Mouse (Mus musculus) limb, embryonic 10.5 days (tissue): ENCODE results near the gene Chaf1a. TPM values are rescaled to one million over a fixed set of nuclear protein-coding genes. Genes with fewer than 3 reads are reported as not detected.

Experiments
- DNase-seq: peaks from one replicate; pipeline ENCODE4 v3.0.0-alpha.2; 2017; ENCODE audit warnings: low spot score
- H3K27ac ChIP-seq: fragments of 300-500 bp; sonication (generic); 2 replicates; pipeline ENCODE4 v1.5.1; 2016; ENCODE audit warnings: mild to moderate bottlenecking
- H3K27me3 ChIP-seq: fragments of 300-500 bp; sonication (generic); 2 replicates; pipeline ENCODE4 v1.6.1; 2016; ENCODE audit warnings: low read depth, mild to moderate bottlenecking; ENCODE audit not compliant: poor library complexity, severe bottlenecking
- H3K36me3 ChIP-seq: fragments of 300-500 bp; sonication (generic); 2 replicates; pipeline ENCODE4 v1.6.1; 2016; ENCODE audit warnings: mild to moderate bottlenecking, moderate library complexity
- H3K4me1 ChIP-seq: fragments of 300-500 bp; sonication (generic); 2 replicates; pipeline ENCODE4 v1.6.1; 2016
- H3K4me3 ChIP-seq: fragments of 300-500 bp; sonication (generic); 2 replicates; pipeline ENCODE4 v1.5.1; 2016; ENCODE audit warnings: mild to moderate bottlenecking, moderate library complexity
- H3K9me3 ChIP-seq: fragments of 300-500 bp; sonication (generic); replicated peaks from 2 replicates; pipeline ENCODE4 v1.6.1; 2016; ENCODE audit warnings: mild to moderate bottlenecking
- WGBS: fragments of 180-500 bp; shearing (Covaris S2); methylation state at CpG from one replicate; pipeline ENCODE4 v1.1.7; 2016; 5-methylcytosine and 5-hydroxymethylcytosine counted together
- polyA plus RNA-seq: library from polyadenylated mRNA; unstranded; fragments of >200 nt; fragmentation: Nextera tagmentation; extraction: Ambion mirVana; gene quantifications from 2 replicates; pipeline ENCODE4 v1.2.1, GENCODE M21; 2016

The Chaf1a gene
- polyA plus RNA-seq, 1 experiment from 2014 or later, result 60.2 TPM

DNA sequence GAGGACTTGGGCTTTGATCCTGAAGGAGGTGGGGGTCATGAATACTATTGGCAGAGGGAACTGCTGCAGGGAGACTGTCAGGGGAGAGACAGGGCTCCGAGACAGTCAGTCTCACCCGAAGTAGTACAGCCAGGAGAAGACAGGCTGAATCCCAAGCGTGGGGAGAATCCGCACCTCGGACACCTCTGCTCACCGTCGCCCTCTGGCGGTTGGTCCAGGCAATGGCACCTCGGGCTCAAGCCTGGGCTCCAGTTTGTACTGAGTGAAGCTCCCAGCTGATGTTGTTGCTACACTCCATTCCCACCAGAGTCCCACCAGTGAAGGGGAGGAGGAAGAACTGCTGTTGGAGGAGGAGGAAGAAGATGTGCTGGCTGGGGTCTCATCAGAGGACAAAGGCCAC is 29.6 kb upstream of the Chaf1a start:
- H3K4me3 ChIP-seq, result peak overlapping the region; percentile 88
- peak; percentile 92 for DNase-seq
- peaks cover 52% of the 10 kb centered on the region for H3K36me3 ChIP-seq
- H3K9me3 ChIP-seq, result no peaks in the 10 kb centered on the region
- no peaks in the 10 kb centered on the region for H3K27me3 ChIP-seq
- H3K4me1 ChIP-seq, result peaks cover 32% of the 10 kb centered on the region
- 12% methylated on average over 9 of the region's 9 CpGs for WGBS
- H3K27ac ChIP-seq, result no peak overlapping the region

DNA sequence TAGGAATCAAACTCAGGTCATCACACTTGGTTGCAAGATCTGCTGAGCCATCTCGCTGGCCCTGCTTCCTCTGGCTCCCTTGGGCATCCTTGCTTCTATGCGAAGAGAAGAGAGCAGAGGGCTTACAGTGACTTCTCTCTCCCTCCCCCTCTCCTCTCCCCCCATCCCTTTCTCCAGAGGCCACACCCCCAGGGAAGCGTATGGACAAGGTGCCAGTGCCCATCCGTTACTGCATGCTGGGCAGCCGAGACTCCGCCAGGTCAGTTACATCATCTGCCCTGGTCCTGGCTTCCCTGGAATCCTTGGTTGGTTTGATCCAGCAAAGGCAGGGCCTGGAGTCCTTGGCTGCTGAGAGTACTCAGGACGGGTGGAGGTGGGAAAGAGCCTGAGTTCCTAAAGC is 28.8 kb upstream of the Chaf1a start:
- peaks cover 60% of the 10 kb centered on the region for H3K36me3 ChIP-seq
- no peak for DNase-seq
- H3K27me3 ChIP-seq, result no peaks in the 10 kb centered on the region
- 88% methylated on average over 7 of the region's 7 CpGs for WGBS
- H3K9me3 ChIP-seq, result no peaks in the 10 kb centered on the region
- no peak overlapping the region for H3K4me3 ChIP-seq
- peaks cover 32% of the 10 kb centered on the region for H3K4me1 ChIP-seq
- H3K27ac ChIP-seq, result no peak overlapping the region

DNA sequence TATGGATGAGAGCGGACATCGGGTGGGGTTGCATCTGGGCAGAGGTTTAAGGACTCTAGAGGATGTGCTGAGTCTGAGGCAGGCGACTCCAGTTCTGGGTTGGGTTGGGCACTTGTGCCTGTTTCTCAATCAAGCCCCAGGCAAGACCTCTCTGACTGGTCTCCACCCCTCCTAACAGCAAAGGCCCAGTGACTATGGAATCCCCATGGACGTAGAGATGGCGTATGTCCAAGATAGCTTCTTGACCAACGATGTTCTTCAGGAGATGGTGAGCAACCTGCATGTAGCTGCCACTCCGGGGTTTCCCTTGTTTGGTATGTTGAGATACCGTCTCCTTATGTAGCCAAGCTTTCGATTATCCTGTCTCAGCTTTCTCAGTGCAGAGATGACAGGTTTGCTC is 24.9 kb upstream of the Chaf1a start:
- H3K4me1 ChIP-seq, result peaks cover 10% of the 10 kb centered on the region
- no peaks in the 10 kb centered on the region for H3K9me3 ChIP-seq
- H3K36me3 ChIP-seq, result peaks cover 97% of the 10 kb centered on the region
- H3K27me3 ChIP-seq, result no peaks in the 10 kb centered on the region
- no peak overlapping the region for H3K27ac ChIP-seq
- H3K4me3 ChIP-seq, result no peak overlapping the region
- DNase-seq, result no peak
- WGBS, result 94% methylated on average over 9 of the region's 9 CpGs

DNA sequence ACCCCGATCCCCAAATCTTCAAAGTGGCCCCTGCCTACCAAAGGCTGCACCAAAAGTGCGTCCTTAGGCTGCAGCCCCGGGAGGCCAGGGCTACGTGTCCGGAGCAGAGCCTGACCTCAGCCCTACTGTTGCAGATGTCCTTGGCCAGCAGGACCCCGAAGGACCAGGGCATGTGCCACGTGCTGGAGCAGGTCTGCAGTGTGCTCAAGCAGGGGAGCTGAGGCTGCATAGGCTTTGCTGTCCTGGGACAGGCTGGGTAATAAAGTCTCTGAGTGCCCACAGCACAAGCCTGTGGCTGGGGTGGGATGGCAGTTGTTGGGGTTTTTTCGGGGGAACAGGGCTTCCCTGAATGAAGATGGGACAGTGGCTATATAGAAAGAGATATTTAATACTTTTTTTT is 23.9 kb upstream of the Chaf1a start:
- Histone ChIP-seq H3K4me3 (no peak overlapping the region), H3K27me3 (no peaks in the 10 kb centered on the region), H3K9me3 (no peaks in the 10 kb centered on the region), H3K27ac (no peak overlapping the region), H3K36me3 (peaks cover 95% of the 10 kb centered on the region), H3K4me1 (peaks cover 4% of the 10 kb centered on the region; the same call in 1 of the 2 replicates)
- 90% methylated on average over 8 of the region's 8 CpGs for WGBS
- DNase-seq, result no peak

DNA sequence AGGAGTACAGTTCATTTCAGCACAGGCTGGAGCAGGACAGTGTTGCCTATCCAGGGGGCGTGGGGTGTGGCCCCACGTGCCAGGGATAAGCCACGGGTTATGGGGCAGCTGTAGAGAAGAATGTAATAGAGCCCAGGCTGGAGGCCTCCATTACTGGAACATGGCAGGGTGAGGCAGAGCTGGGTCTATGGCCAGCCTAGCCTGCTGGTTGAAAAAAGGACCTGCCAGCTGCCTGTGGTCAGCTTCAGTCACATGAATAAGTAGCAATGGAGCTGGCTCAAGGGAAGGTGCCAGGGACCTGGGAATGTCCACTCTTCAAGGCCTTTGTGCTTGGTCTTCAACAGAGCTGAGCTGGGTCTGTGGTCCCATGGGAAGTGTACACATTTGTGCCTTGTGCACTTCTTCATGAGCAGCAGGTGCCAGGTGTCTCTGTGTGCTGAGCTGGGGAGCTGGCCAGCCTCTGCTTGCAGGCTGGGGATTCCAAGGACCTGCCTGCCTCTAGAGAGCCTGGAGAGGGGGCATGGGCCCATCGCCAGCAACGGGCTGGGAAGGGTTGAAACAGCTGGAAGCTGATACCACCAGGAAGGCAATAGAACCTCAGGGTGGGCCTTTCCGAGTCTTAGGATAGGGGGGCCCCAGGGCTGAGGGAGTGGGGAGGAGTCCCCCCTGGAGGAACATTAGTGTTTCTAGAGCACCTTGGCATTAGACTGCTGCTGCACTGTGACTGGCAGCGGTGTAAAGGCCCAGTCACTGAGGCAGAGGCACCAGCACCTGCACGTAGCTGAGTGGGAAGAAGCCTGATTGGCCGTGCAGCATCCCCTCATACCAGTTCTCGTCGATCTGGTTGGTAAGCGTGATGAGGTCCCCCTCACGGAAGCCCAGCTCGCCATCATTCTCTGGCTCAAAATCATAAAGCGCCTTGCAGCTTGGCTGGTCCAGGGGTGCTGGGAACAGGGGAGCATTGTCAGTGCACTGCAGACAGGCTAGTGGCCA is 23.1 kb upstream of the Chaf1a start:
- no peak overlapping the region for H3K27ac ChIP-seq
- H3K4me1 ChIP-seq, result peaks cover 4% of the 10 kb centered on the region; the same call in 1 of the 2 replicates
- WGBS, result 85% methylated on average over 15 of the region's 15 CpGs
- DNase-seq, result no peak
- H3K36me3 ChIP-seq, result peaks cover 91% of the 10 kb centered on the region
- no peaks in the 10 kb centered on the region for H3K27me3 ChIP-seq
- no peaks in the 10 kb centered on the region for H3K9me3 ChIP-seq
- no peak overlapping the region for H3K4me3 ChIP-seq

DNA sequence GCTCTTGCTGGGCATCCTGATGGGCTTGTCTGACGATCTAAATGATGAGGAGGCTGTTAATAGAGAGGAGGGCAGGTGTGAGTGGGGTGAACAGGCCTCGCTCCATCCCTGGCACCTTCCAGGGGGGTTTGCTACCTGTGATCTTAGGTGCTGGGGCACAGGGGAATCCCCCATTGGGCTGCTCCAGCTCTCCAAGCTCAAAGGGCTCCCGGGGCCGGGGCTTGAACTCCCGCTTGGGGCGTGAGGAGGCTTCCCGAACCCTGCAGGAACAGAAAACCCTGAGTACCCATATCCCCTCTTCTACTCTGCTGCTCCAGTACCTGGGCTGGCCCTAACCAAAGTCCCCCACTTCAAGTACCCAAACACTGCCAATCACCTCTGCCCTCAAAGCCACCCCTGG is 22.4 kb upstream of the Chaf1a start:
- no peak overlapping the region for H3K27ac ChIP-seq
- H3K4me3 ChIP-seq, result no peak overlapping the region
- no peaks in the 10 kb centered on the region for H3K9me3 ChIP-seq
- H3K27me3 ChIP-seq, result no peaks in the 10 kb centered on the region
- DNase-seq, result no peak
- peaks cover 8% of the 10 kb centered on the region; the same call in 1 of the 2 replicates for H3K4me1 ChIP-seq
- H3K36me3 ChIP-seq, result peaks cover 93% of the 10 kb centered on the region
- WGBS, result 90% methylated on average over 7 of the region's 7 CpGs

DNA sequence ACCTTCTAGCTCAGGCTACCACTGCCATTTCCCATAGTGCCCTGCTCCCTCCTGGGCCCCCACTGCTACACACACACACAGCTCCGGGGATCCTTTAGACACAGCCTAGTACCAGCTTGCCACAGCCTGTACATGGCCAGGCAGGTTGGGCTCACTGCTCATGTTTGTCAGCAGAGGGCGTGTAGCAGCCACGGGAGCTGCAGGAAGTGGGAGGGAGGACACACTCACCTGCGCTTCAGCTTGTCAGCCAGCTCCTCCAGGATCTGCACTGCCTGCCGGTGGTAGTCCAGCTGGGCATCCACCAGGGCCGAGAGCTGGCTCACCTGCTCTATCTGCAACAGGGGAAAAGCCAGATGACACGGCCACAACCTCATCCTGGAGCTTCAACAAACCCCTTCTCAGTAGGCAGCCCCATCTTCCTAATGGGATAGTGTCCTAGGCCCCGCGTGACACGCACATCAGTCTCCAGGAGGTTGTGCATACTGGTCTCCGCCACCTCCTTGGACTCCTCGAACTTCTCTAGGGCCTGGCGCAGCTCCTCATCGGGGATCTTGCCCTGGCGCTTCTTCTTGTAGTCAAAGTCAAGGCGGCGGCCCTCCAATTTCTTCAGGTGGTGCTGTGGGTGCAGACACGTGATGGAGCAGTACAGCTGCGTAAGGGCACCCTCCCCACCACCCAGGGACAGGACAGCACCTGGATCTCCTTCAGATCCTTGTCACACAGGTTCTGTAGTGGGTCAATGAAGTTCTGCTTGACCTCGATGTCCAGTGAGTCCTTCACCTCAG is 21.7 kb upstream of the Chaf1a start:
- H3K4me1 ChIP-seq, result peaks cover 13% of the 10 kb centered on the region; the same call in 1 of the 2 replicates
- H3K4me3 ChIP-seq, result no peak overlapping the region
- H3K27me3 ChIP-seq, result no peaks in the 10 kb centered on the region
- H3K36me3 ChIP-seq, result peaks cover 93% of the 10 kb centered on the region
- 77% methylated on average over 20 of the region's 20 CpGs for WGBS
- H3K9me3 ChIP-seq, result no peaks in the 10 kb centered on the region
- no peak for DNase-seq
- H3K27ac ChIP-seq, result no peak overlapping the region

DNA sequence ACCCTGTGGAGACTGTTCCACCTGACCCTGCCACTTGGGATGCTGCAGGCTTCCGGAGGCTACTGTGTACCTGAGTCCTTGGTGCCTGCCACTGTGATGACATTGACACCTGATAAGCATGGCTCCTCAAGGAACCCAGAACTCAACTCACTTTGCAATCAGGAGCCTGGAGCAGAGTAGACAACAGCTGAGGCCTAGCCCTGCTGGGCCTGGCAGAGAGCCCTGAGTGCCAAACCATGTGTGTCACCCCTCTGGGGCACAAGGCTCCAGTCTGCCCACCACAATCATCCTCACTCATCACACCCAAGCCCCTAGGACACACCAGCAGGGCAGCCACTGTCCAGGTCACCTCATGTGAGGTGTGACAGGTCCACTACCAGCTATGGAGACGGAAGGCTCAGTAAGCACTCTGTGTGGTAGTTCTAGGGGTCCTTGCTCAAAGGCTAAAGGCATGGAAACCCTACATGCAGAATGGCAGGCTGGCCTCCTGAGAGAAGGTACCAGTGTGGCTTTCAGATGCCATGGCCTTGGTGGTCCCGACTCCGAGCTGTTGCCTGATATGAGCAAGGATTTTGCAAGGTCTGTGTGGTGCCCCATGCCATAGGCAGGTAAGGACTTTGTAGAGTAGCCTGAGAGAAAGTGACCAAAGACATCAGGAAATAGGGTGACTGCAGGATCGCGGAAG is 19.7 kb upstream of the Chaf1a start:
- peaks cover 27% of the 10 kb centered on the region; the same call in 1 of the 2 replicates for H3K4me1 ChIP-seq
- H3K4me3 ChIP-seq, result no peak overlapping the region
- H3K27ac ChIP-seq, result no peak overlapping the region
- 97% methylated on average over 6 of the region's 6 CpGs for WGBS
- H3K27me3 ChIP-seq, result no peaks in the 10 kb centered on the region
- no peak for DNase-seq
- no peaks in the 10 kb centered on the region for H3K9me3 ChIP-seq
- peaks cover 92% of the 10 kb centered on the region for H3K36me3 ChIP-seq

DNA sequence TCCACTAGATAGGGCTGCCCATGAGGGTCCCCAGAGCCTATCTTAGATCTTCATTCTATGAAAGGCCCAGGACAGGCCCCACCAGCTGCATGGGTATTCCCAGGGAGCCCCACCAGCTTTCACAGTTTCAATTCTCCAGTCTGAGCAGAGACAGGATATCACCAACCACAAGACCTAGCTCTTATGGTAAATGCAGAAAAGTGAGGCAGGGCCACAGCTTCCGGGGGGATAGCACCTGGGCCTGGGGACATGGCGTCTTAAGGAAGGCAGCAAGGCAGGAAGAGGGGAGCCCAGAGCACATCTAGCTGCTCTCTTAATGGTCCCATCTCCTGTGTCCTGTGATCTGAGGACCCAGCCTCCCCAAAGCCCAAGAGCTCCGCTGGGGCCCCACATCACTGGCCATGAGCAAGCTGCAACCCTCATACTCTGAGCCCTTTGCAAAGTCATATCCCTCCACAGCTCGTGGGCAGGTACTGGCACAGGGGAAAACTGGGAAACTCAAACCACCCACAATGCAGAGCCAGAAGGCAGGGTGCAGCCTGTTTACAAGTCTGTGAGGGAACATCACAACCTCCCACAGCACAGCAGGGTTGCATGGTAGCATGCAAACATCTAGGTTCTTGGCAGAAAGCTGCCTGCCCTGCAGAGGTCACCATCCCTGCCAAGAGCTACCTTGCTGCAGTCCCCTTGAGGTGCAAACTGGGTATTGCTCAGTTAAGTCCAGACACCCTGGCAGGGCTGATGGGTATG is 18.9 kb upstream of the Chaf1a start:
- Histone ChIP-seq H3K36me3 (peaks cover 84% of the 10 kb centered on the region), H3K9me3 (no peaks in the 10 kb centered on the region), H3K4me3 (no peak overlapping the region), H3K27ac (0 out of 2 replicates have a peak overlapping the region, but pooled peaks have one; percentile 15), H3K4me1 (peaks cover 27% of the 10 kb centered on the region; the same call in 1 of the 2 replicates), H3K27me3 (no peaks in the 10 kb centered on the region)
- WGBS, result 84% methylated on average over 4 of the region's 4 CpGs
- no peak for DNase-seq

DNA sequence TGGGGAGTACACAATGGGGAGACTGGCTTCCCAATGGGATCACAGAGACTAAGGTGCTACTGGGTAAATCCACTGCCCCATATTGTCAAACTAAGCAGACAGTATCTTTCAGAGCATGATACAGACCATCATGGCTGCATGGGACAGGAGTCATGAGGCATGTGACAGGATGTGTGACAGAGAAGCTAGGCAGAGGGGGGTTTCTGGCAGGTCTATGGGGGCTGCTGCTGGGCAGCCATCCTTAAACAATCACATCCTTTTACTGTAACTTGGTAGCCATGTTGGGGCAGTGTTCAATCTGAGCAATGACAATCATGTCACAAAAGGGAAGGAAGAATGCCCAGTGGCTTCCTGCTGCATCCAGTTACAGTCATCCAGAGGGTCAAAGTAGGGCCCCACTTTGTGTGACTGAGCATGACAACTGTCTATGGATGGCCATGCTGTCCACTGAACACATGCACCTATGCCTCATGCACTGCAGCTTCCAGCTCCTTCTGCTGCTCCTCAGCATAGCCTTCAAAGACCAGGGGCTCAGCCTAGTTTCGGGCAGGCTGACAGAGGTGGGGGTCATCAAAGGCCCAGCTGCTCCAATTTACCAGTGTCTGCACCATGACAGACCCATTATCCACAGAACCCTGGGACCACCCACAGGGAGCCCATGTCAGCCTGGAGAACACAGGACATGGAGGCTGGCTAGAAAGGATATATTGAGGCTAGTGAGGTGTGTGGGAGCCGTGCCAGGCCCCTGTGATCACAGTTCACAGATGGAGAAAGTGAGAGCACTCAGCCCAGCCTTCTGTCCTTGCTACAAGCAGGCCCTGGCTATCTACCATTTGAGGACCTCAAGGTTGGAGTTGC is 17.9 kb upstream of the Chaf1a start:
- no peaks in the 10 kb centered on the region for H3K27me3 ChIP-seq
- DNase-seq, result no peak
- H3K27ac ChIP-seq, result no peak overlapping the region
- H3K4me3 ChIP-seq, result no peak overlapping the region
- H3K4me1 ChIP-seq, result peaks cover 36% of the 10 kb centered on the region
- peaks cover 79% of the 10 kb centered on the region for H3K36me3 ChIP-seq
- 61% methylated on average over 2 of the region's 2 CpGs for WGBS
- no peaks in the 10 kb centered on the region for H3K9me3 ChIP-seq

DNA sequence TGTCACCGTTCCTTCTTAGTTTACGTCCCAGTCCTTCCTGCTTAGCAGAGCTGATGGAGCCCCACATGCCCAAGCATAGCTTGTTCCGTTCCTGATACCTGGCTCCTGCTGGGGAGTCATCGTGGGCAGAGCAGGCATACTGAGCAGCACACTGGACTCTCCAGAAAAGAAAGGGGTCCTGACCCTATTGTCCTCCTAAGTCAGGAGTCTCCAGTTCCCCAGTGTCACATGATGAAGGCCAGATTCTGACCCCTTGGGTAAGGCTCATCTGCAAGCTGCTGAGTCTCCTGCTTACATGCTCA is 17.3 kb upstream of the Chaf1a start:
- no peak for DNase-seq
- Histone ChIP-seq H3K27me3 (no peaks in the 10 kb centered on the region), H3K27ac (no peak overlapping the region), H3K36me3 (peaks cover 78% of the 10 kb centered on the region), H3K4me1 (peaks cover 41% of the 10 kb centered on the region), H3K9me3 (no peaks in the 10 kb centered on the region), H3K4me3 (no peak overlapping the region)
- 88% methylated on average over 4 of the region's 4 CpGs for WGBS
